Mouse (Mus musculus) heart, adult 9 months (tissue): ENCODE data around the gene Olfr707.
"Not testable (repeated sequence)": the region's sequence is repeated elsewhere in the genome, so short reads cannot be mapped to it uniquely, and the experiment has no call there.

Experiments used
- DNase-seq, 2 experiments: peaks; one replicate each; pipeline ENCODE4 v3.0.0; 2022; ENCODE audit warnings: low spot score in 2 of 2

The Olfr707 gene

GRCm38 (mm10) chr7:106901141-106901540 lies at the start of gene Olfr707:
TSS of gene Olfr707 (minus strand) at chr7:106901241.
- not testable (repeated sequence) for DNase-seq

DNA sequence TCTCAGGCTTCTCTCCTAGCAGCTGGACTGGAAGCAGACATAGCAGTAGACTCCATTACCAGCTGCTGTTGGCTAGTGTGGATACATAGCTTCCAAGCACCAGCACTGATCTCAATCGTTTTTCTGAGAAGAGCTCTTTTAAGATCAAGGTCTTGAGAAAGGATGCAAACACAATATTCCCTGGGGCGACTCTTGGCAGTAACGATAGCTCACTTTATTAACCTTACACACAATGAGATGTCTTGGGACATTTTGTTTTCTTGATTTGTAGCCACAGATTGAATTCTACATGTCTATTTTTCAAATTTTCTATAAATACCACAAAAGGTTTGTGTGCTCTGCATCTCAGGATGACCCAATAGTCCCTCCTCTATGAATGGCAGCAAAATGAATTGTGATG lies 47.2 kb upstream of the Olfr707 start, which contains the start of gene Olfr710:
Gene Olfr710 (minus strand): TSS at position 101 of the 400 bp plus-strand sequence.
- DNase-seq: no peak

DNA sequence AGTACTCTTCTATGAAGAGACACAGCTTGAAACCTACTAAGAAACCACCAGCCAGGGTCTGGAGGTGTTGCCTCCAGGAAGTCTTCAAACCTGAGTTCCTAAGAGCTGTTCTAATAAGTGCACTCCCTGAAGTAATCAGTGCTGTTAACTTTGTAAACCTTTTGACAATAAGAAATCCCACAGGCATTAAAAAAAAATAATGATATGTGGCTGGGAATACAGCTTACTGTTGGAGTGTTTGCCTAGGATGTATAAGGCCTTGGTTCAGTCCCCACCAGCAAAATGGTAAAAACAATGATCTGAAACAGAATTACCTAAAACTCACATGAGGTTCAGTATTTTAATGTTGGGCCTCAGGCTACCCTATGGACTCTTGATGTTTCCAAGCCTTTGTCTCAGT lies 31.1 kb upstream of the Olfr707 start, which contains the start of gene Olfr709-ps1:
Gene Olfr709-ps1 (minus strand): TSS at position 101 of the 400 bp plus-strand sequence.
- no peak for DNase-seq

- not testable (repeated sequence) for DNase-seq
These were observed 19.9 kb upstream of the Olfr707 start for GRCm38 (mm10) chr7:106920961-106921360.

GRCm38 (mm10) chr7:106907676-106908075 lies 6.6 kb upstream of the Olfr707 start, which contains the start of gene Olfr1532-ps1:
TSS of gene Olfr1532-ps1 (plus strand) at chr7:106908001.
- no peak for DNase-seq

- no peak for DNase-seq
These were observed 13.0 kb downstream of the Olfr707 start, which contains the start of gene Olfr706 for GRCm38 (mm10) chr7:106888062-106888461. TSS of gene Olfr706 (minus strand) at chr7:106888162.

GRCm38 (mm10) chr7:106876791-106877190 lies 24.2 kb downstream of the Olfr707 start, which contains the start of gene Olfr705:
TSS of gene Olfr705 (minus strand) at chr7:106876891.
- no peak for DNase-seq

DNA sequence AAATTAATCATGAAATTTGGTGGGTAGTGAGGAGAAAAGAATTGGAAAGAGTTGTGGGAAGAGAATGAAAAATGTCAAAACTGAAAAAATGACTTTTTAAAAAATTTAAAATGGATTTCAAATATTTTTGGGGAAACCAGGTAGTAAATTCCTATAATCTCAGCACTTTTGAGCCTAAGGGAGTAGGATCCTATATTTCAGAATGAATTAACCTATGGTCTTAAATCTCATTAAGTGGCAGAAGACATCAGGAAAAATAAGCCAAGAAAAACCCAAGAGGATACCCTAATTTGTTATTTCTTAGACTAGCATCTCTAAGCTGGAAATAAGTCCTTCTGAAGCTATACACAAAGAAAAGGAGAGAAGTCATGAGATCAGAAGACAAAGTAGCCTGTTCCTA lies 38.2 kb downstream of the Olfr707 start, which contains the start of gene Olfr704:
Gene Olfr704 (plus strand): TSS at position 301 of the 400 bp plus-strand sequence.
- no peak for DNase-seq

- no peak for DNase-seq
These were observed 58.0 kb downstream of the Olfr707 start, which contains the start of gene Olfr703 for GRCm38 (mm10) chr7:106843060-106843459. TSS of gene Olfr703 (plus strand) at chr7:106843360.
